Mouse (Mus musculus) spleen, adult 2 months (tissue): ENCODE data around the gene Rpp25l. TPM values are rescaled to one million over a fixed set of nuclear protein-coding genes. Genes with fewer than 3 reads are reported as not detected.

Experiments used
- DNase-seq, 2 experiments: peaks; one replicate each; pipeline versions ENCODE4 v3.0.0 to v3.0.0-alpha.2; 2012 to 2021; ENCODE audit warnings: low spot score in 2 of 2, low read depth in 1 of 2
- H3K27ac ChIP-seq: fragments of 200-500 bp; 2 replicates; pipeline ENCODE4 v1.5.1; 2012; ENCODE audit warnings: low read length, inconsistent platforms; ENCODE audit not compliant: insufficient read depth
- H3K27me3 ChIP-seq: fragments of 200-500 bp; 2 replicates; pipeline ENCODE4 v1.6.1; 2012; ENCODE audit warnings: mild to moderate bottlenecking, moderate library complexity, low read length, inconsistent platforms; ENCODE audit not compliant: control insufficient read depth, insufficient read depth
- H3K36me3 ChIP-seq: fragments of 200-500 bp; 2 replicates; pipeline ENCODE4 v1.6.1; 2012; ENCODE audit warnings: mild to moderate bottlenecking, low read length, inconsistent platforms; ENCODE audit not compliant: control insufficient read depth, insufficient read depth
- H3K4me1 ChIP-seq: fragments of 200-500 bp; 2 replicates; pipeline ENCODE4 v1.6.1; 2011; ENCODE audit warnings: inconsistent platforms; ENCODE audit not compliant: control insufficient read depth, insufficient read depth, insufficient read length
- H3K4me3 ChIP-seq: fragments of 200-500 bp; 2 replicates; pipeline ENCODE4 v1.5.1; 2011; ENCODE audit warnings: mild to moderate bottlenecking, inconsistent platforms; ENCODE audit not compliant: insufficient read depth, insufficient read length; ENCODE audit errors: extremely low read depth
- CTCF ChIP-seq: fragments of 200-500 bp; IDR thresholded peaks from 2 replicates; pipeline ENCODE4 v1.5.1; 2011; ENCODE audit warnings: mild to moderate bottlenecking, inconsistent platforms; ENCODE audit not compliant: insufficient read depth, insufficient read length, insufficient replicate concordance; ENCODE audit errors: extremely low read depth
- POLR2A ChIP-seq: fragments of 200-500 bp; IDR thresholded peaks from 2 replicates; pipeline ENCODE4 v1.6.1; 2011; ENCODE audit warnings: low read depth, low read length, inconsistent platforms
- WGBS: fragments of 180-500 bp; shearing (Covaris S2); methylation state at CpG from one replicate; pipeline ENCODE4 v1.1.7; 2018; 5-methylcytosine and 5-hydroxymethylcytosine counted together
- polyA plus RNA-seq: library from polyadenylated mRNA; depleted of rRNA; stranded (reverse); fragments of >200 nt; gene quantifications from 2 replicates; pipeline ENCODE4 v1.2.3, GENCODE M21; 2012

Gene Rpp25l
- polyA plus RNA-seq, 1 experiment, result 32.8 TPM

DNA sequence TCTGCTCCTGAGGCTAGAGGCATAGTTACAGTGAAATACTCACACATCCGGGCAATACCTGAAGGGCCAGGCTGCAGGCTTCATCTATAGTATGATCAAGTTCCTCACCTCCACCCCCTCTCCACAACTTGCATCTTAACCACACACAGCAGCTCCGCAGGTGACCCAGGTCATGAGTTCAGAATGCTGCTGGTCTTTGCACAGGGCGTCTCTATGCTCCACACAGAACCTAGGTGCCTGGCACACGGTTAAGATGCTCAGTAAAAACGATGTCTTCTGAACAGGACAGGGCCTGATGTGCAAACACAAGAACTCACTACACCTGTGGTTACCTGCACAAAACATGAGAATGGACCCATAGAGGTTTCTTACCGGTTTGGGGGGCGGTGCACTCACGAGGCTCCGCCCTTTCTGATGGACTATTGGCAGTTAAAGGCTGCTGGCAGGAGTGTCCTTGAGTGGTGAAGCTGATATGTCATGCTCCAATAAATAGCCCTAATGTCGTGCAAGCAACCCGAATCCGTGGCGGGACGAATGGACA lies 41.5 kb upstream of the Rpp25l start, which contains the start of gene Galt:
TSS of gene Galt (plus strand) at position 432 of the 541 bp plus-strand sequence.
- H3K27ac ChIP-seq, result peak within 1 kb of the TSS; percentile 90
- H3K27me3 ChIP-seq, result no peaks in the 10 kb centered on the region
- no peak for DNase-seq
- TF ChIP-seq CTCF, result no peak
- TF ChIP-seq POLR2A, result no peak
- H3K36me3 ChIP-seq, result peaks cover 7% of the 10 kb centered on the region; the same call in 1 of the 2 replicates
- 18% methylated on average over 14 of the region's 14 CpGs for WGBS
- H3K4me1 ChIP-seq, result no peaks in the 10 kb centered on the region; the same call in 1 of the 2 replicates
- H3K4me3 ChIP-seq, result peak within 1 kb of the TSS; percentile 81

GRCm38 (mm10) chr4:41745021-41745420 lies 31.7 kb upstream of the Rpp25l start:
- TF ChIP-seq POLR2A (no peak), CTCF (no peak)
- no peaks in the 10 kb centered on the region for H3K27me3 ChIP-seq
- peaks cover 3% of the 10 kb centered on the region; the same call in 1 of the 2 replicates for H3K4me1 ChIP-seq
- no peak overlapping the region for H3K27ac ChIP-seq
- H3K4me3 ChIP-seq, result no peak overlapping the region
- DNase-seq, result no peak
- WGBS, result 76% methylated on average over 1 of the region's 1 CpGs
- H3K36me3 ChIP-seq, result no peaks in the 10 kb centered on the region

DNA sequence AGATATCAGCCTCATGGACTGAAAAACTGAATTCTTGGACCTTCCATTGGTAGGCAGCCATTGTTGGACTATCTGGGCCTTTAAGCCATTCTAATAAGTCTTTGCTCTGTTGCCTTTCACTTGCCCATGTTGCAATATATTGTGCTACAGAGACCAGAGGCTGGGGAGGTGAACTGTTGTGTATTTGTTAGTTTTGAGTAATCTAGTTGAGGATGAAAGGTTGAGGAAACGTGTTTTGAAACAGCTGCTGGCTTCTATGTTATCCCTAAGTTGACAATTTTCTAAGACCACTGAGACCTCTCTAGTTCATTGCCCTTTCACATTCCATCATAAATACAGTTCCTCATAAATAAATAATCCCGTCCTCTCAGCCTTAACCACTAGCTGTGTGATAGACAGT lies 30.8 kb upstream of the Rpp25l start:
- H3K4me3 ChIP-seq, result no peak overlapping the region
- H3K36me3 ChIP-seq, result 0 out of 2 replicates have a peak, but pooled peaks cover 2% of the 10 kb centered on the region
- 84% methylated on average over 2 of the region's 2 CpGs for WGBS
- TF ChIP-seq CTCF, result no peak
- TF ChIP-seq POLR2A, result no peak
- peaks cover 7% of the 10 kb centered on the region; the same call in 1 of the 2 replicates for H3K4me1 ChIP-seq
- no peaks in the 10 kb centered on the region for H3K27me3 ChIP-seq
- H3K27ac ChIP-seq, result no peak overlapping the region
- DNase-seq, result no peak

DNA sequence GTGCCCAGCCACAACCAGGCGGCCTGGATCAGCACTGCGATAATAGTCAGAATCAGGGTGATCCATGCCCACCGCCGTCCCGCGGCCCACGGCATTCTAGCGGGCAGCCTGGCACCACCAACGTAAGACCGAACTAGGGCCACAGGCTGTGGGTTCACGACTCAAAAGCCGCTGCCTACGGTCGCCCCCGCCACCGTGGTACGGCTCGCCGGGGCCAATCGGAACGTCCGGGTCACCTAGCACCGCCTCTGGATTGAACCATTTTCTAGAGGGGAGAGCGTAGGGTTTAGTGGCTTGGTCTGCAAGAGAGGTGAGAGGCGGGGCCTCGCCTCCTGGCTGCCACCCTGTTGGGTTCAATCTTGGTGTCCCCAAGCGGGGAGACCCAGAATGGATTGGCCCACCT lies 27.8 kb upstream of the Rpp25l start:
- peak; percentile 92 for DNase-seq
- peaks cover 4% of the 10 kb centered on the region; the same call in 1 of the 2 replicates for H3K36me3 ChIP-seq
- H3K27ac ChIP-seq, result peak overlapping the region; percentile 83
- peak overlapping the region; percentile 72 for H3K4me3 ChIP-seq
- peaks cover 7% of the 10 kb centered on the region; the same call in 1 of the 2 replicates for H3K4me1 ChIP-seq
- no peaks in the 10 kb centered on the region for H3K27me3 ChIP-seq
- WGBS, result under 1% methylated on average over 27 of the region's 27 CpGs
- TF ChIP-seq CTCF (no peak), POLR2A (peak; percentile 86)

GRCm38 (mm10) chr4:41740380-41741157 lies 27.2 kb upstream of the Rpp25l start:
- WGBS, result under 1% methylated on average over 48 of the region's 48 CpGs
- H3K36me3 ChIP-seq, result peaks cover 4% of the 10 kb centered on the region; the same call in 1 of the 2 replicates
- H3K4me3 ChIP-seq, result peak overlapping the region; percentile 72
- TF ChIP-seq CTCF, result no peak
- no peak for TF ChIP-seq POLR2A
- DNase-seq, result peak; percentile 32 to 36
- H3K4me1 ChIP-seq, result peaks cover 7% of the 10 kb centered on the region; the same call in 1 of the 2 replicates
- no peaks in the 10 kb centered on the region for H3K27me3 ChIP-seq
- H3K27ac ChIP-seq, result peak overlapping the region; percentile 83

DNA sequence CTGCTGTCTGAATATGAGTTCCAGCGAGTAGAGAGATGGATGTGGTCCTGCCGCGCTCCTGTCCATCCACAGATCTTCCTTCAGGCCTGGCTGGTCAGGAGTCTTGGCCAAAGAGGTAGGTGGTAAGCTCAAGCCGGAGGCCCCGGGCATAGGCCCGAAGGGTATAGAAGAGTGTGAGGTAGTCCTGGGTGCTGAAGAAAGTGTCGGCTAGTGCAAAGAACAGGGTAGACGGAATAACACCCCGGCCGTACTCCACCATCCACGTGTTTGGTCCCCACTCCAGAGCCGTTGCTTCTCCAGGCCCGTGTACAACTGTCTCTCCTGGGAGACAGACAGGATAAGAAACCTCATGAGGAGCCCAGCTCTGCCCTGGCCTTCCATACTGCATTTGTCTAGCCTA lies 25.9 kb upstream of the Rpp25l start:
- Histone ChIP-seq H3K4me1 (peaks cover 7% of the 10 kb centered on the region; the same call in 1 of the 2 replicates), H3K27ac (no peak overlapping the region), H3K36me3 (peaks cover 4% of the 10 kb centered on the region; the same call in 1 of the 2 replicates), H3K27me3 (no peaks in the 10 kb centered on the region), H3K4me3 (no peak overlapping the region)
- no peak for TF ChIP-seq POLR2A
- 97% methylated on average over 13 of the region's 13 CpGs for WGBS
- no peak for DNase-seq
